Mouse (Mus musculus): Measurements from ENCODE around the gene Itgam. TPM values are rescaled to one million over a fixed set of nuclear protein-coding genes. Genes with fewer than 3 reads are reported as not detected.
A peak's percentile ranks its signal among the peaks of the same experiment; 100 is the strongest.
"Not testable (repeated sequence)": the region's sequence is repeated elsewhere in the genome, so short reads cannot be mapped to it uniquely, and the experiment has no call there.

Itgam gene
- total RNA-seq (2017): 29.7 and 53.4 TPM in 2 replicates

GRCm38 (mm10) chr7:128062456-128062855, at the start of gene Itgam, which contains the start of gene Gm49368:
Gene Itgam, plus strand, starts transcription at chr7:128062640.
Gene Gm49368, plus strand, starts transcription at chr7:128062683.
- peak; percentile 61 to 63 for ATAC-seq (replicated peaks in 1 of 2; ENCODE audit: insufficient read depth in 1 of 2, low FRiP score in 2 of 2, low TSS enrichment in 1 of 2, low read depth in 1 of 2, poor library complexity in 2 of 2, severe bottlenecking in 2 of 2)

GRCm38 (mm10) chr7:128013116-128013515, 49.3 kb upstream of the Itgam start:
- ATAC-seq (replicated peaks in 1 of 2; ENCODE audit: insufficient read depth in 1 of 2, low FRiP score in 2 of 2, low TSS enrichment in 1 of 2, low read depth in 1 of 2, poor library complexity in 2 of 2, severe bottlenecking in 2 of 2): no peak

DNA sequence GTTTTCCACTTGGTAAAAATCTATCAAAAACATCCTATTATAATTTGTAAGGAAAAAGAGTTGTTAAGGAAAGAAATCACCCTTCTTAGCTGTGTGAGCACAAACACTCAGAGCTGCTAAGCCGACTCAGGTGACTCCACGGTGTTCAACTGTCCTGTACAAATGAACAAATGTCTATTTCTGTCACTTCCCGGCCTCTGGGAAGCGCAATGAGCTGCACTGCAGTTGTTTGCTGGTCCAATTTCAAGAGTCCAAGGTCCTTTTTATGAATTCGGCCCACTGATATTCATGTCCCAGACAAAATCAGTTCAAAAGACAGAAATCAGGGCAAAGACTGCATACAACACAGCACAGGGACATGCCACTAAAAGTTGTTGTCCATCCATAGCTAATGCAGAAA, 46.3 kb upstream of the Itgam start:
- ATAC-seq (replicated peaks in 1 of 2; ENCODE audit: insufficient read depth in 1 of 2, low FRiP score in 2 of 2, low TSS enrichment in 1 of 2, low read depth in 1 of 2, poor library complexity in 2 of 2, severe bottlenecking in 2 of 2): not testable (repeated sequence)

- no peak for ATAC-seq (replicated peaks in 1 of 2; ENCODE audit: insufficient read depth in 1 of 2, low FRiP score in 2 of 2, low TSS enrichment in 1 of 2, low read depth in 1 of 2, poor library complexity in 2 of 2, severe bottlenecking in 2 of 2)
Measured at GRCm38 (mm10) chr7:128016650-128017049, 45.8 kb upstream of the Itgam start.

GRCm38 (mm10) chr7:128018275-128018674, 44.2 kb upstream of the Itgam start:
- ATAC-seq (replicated peaks in 1 of 2; ENCODE audit: insufficient read depth in 1 of 2, low FRiP score in 2 of 2, low TSS enrichment in 1 of 2, low read depth in 1 of 2, poor library complexity in 2 of 2, severe bottlenecking in 2 of 2): no peak

GRCm38 (mm10) chr7:128019187-128019586, 43.3 kb upstream of the Itgam start:
- no peak; a peak in 1 of 4 replicates for ATAC-seq (replicated peaks in 1 of 2; ENCODE audit: insufficient read depth in 1 of 2, low FRiP score in 2 of 2, low TSS enrichment in 1 of 2, low read depth in 1 of 2, poor library complexity in 2 of 2, severe bottlenecking in 2 of 2)

- 0 out of 4 replicates have a peak, but pooled peaks of 1 of the 2 experiments have one; percentile 12 for ATAC-seq (replicated peaks in 1 of 2; ENCODE audit: insufficient read depth in 1 of 2, low FRiP score in 2 of 2, low TSS enrichment in 1 of 2, low read depth in 1 of 2, poor library complexity in 2 of 2, severe bottlenecking in 2 of 2)
Measured at GRCm38 (mm10) chr7:128022974-128023373, 39.5 kb upstream of the Itgam start.

DNA sequence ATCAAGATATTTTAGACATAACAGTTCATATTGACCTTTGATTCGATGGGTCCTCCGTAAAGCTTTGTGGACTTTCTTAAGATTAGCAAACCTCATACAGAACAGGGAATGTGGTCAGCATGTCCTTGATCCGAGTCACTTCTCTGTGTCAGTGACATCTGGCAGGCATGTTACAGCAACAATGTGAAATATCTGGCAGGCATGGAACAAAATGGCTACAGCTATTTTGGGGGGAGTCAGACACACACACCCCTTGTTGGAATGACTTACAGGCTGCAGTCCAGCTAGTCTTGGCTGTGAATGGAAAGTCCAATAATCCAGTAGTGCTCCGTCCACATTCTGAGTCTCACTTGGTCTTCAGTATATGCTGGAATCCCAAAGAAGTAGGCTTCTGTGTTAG, 38.9 kb upstream of the Itgam start:
- no peak for ATAC-seq (replicated peaks in 1 of 2; ENCODE audit: insufficient read depth in 1 of 2, low FRiP score in 2 of 2, low TSS enrichment in 1 of 2, low read depth in 1 of 2, poor library complexity in 2 of 2, severe bottlenecking in 2 of 2)

GRCm38 (mm10) chr7:128024364-128024763, 38.1 kb upstream of the Itgam start:
- ATAC-seq (replicated peaks in 1 of 2; ENCODE audit: insufficient read depth in 1 of 2, low FRiP score in 2 of 2, low TSS enrichment in 1 of 2, low read depth in 1 of 2, poor library complexity in 2 of 2, severe bottlenecking in 2 of 2): no peak

- no peak for ATAC-seq (replicated peaks in 1 of 2; ENCODE audit: insufficient read depth in 1 of 2, low FRiP score in 2 of 2, low TSS enrichment in 1 of 2, low read depth in 1 of 2, poor library complexity in 2 of 2, severe bottlenecking in 2 of 2)
Measured at GRCm38 (mm10) chr7:128024932-128025331, 37.5 kb upstream of the Itgam start.

DNA sequence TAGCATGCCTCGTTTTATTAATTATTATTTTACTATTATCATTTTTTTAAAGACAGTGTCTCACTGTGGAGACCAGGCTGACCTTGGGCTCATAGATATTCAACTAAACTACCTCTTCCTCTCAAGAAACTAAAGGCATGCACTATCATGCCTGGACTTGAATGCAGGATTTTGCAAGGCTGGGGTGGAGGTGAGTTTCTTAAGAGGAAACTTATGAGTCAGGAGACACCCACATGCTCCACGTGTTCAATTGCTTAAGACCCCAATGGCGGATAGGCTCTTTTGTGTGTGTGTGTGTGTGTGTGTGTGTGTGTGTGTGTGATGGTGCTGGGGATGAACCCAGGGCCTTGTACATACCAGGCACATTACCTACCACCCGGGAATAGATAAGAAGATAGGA, 37.1 kb upstream of the Itgam start:
- peak in 1 of 2 experiments; percentile 56; a peak in 2 of 4 replicates for ATAC-seq (replicated peaks in 1 of 2; ENCODE audit: insufficient read depth in 1 of 2, low FRiP score in 2 of 2, low TSS enrichment in 1 of 2, low read depth in 1 of 2, poor library complexity in 2 of 2, severe bottlenecking in 2 of 2)

DNA sequence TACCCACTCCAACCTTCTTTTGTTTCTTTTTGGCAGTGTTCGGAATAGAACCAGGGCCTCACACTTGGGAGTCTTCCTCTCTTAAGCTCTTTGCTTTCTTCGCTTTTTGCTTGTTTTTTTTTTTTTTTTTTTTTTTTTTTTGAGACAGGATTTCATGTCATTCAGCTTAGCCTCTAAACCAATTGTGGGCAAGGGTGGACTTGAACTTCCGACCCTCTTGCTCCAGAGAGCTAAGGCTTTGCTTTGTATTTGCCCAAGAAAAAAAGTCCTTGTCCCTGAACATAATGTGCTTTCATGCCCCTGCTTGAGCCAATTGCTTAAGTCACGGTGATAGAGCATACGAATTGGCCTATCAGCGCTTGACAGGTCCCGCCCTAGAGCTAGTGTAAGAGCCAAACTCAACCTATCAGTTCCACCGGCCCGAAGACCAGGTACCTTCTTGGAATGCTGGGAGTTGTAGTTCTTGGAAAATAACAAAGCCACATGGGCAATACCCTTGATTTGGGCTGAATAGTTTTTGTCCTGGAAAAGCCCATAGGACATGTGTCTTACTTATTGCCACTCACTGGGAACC, 30.9 kb upstream of the Itgam start:
- no peak for ATAC-seq (replicated peaks in 1 of 2; ENCODE audit: insufficient read depth in 1 of 2, low FRiP score in 2 of 2, low TSS enrichment in 1 of 2, low read depth in 1 of 2, poor library complexity in 2 of 2, severe bottlenecking in 2 of 2)

DNA sequence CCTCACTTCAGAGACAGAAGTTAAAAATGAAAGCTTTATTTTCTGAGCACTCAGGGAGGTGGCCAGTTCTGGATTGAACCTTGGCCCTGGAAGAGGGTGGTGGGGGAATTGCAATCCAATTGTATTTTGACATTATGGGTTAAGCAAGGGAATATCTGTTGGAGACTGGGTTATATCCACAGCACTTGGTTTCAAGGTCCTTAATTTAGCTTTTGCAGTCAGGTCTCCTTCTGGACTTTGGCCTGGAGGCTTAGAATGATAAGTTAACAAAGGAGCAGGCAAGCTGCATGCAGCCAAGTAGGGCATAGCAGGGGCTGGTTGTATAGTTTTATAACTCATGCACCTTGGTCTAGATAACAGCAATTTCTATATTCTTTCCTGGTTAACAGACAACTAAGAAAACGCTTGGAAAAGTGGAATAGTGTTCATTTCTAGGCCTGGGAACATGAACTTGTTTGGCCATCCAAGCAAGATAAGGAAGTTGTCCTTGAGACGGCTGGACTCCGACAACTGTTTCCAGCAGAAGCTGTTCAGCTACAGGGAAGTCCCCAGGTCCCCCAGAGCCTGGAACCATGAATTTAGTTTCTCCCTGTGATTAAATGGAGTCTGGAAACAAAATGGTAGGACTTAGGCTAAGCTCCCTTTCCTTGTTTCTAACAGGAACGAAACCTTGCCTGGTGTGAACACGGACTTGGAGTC, 30.0 kb upstream of the Itgam start:
- no peak for ATAC-seq (replicated peaks in 1 of 2; ENCODE audit: insufficient read depth in 1 of 2, low FRiP score in 2 of 2, low TSS enrichment in 1 of 2, low read depth in 1 of 2, poor library complexity in 2 of 2, severe bottlenecking in 2 of 2)

- ATAC-seq (replicated peaks in 1 of 2; ENCODE audit: insufficient read depth in 1 of 2, low FRiP score in 2 of 2, low TSS enrichment in 1 of 2, low read depth in 1 of 2, poor library complexity in 2 of 2, severe bottlenecking in 2 of 2): no peak
Measured at GRCm38 (mm10) chr7:128032989-128033293, 29.5 kb upstream of the Itgam start.

GRCm38 (mm10) chr7:128033616-128034015, 28.8 kb upstream of the Itgam start:
- ATAC-seq (replicated peaks in 1 of 2; ENCODE audit: insufficient read depth in 1 of 2, low FRiP score in 2 of 2, low TSS enrichment in 1 of 2, low read depth in 1 of 2, poor library complexity in 2 of 2, severe bottlenecking in 2 of 2): no peak

GRCm38 (mm10) chr7:128042161-128042820, 20.1 kb upstream of the Itgam start:
- peak; percentile 93 to 94 for ATAC-seq (replicated peaks in 1 of 2; ENCODE audit: insufficient read depth in 1 of 2, low FRiP score in 2 of 2, low TSS enrichment in 1 of 2, low read depth in 1 of 2, poor library complexity in 2 of 2, severe bottlenecking in 2 of 2)

GRCm38 (mm10) chr7:128044142-128044785, 18.2 kb upstream of the Itgam start:
- ATAC-seq (replicated peaks in 1 of 2; ENCODE audit: insufficient read depth in 1 of 2, low FRiP score in 2 of 2, low TSS enrichment in 1 of 2, low read depth in 1 of 2, poor library complexity in 2 of 2, severe bottlenecking in 2 of 2): no peak

- no peak for ATAC-seq (replicated peaks in 1 of 2; ENCODE audit: insufficient read depth in 1 of 2, low FRiP score in 2 of 2, low TSS enrichment in 1 of 2, low read depth in 1 of 2, poor library complexity in 2 of 2, severe bottlenecking in 2 of 2)
Measured at GRCm38 (mm10) chr7:128045640-128046039, 16.8 kb upstream of the Itgam start.
